Mouse (Mus musculus) brown adipose tissue, adult 24 weeks (tissue): ENCODE measurements around the gene Atp11a. TPM values are rescaled to one million over a fixed set of nuclear protein-coding genes. Genes with fewer than 3 reads are reported as not detected.

Experiments used
- H3K27ac ChIP-seq: fragments of 200-500 bp; replicated peaks from 2 replicates; pipeline ENCODE4 v1.5.1; 2012; ENCODE audit warnings: low read depth, mild to moderate bottlenecking, low read length
- H3K4me1 ChIP-seq: fragments of 200-500 bp; 2 replicates; pipeline ENCODE4 v1.6.1; 2012; ENCODE audit warnings: low read length, mixed read lengths; ENCODE audit not compliant: control insufficient read depth, insufficient read depth, insufficient read length
- H3K4me3 ChIP-seq: fragments of 200-500 bp; 2 replicates; pipeline ENCODE4 v1.5.1; 2012; ENCODE audit warnings: low read depth, mild to moderate bottlenecking, low read length, moderate library complexity; ENCODE audit not compliant: insufficient read depth
- polyA plus RNA-seq: library from polyadenylated mRNA; stranded (reverse); fragments of >200 nt; gene quantifications from 2 replicates; pipeline ENCODE4 v1.2.4, GENCODE M21; 2012; ENCODE audit not compliant: missing spikeins, insufficient read depth, insufficient read length

Atp11a gene
- polyA plus RNA-seq, 1 experiment = 7.4 TPM

GRCm38 (mm10) chr8:12863061-12863460, 106.2 kb downstream of the Atp11a start:
- Histone ChIP-seq H3K4me1 (no peaks in the 10 kb centered on the region), H3K27ac (no peak overlapping the region), H3K4me3 (no peak overlapping the region)

- H3K4me3 ChIP-seq = no peak overlapping the region
- H3K4me1 ChIP-seq = no peaks in the 10 kb centered on the region
- H3K27ac ChIP-seq = no peak overlapping the region
Measured at GRCm38 (mm10) chr8:12863608-12864007, 106.8 kb downstream of the Atp11a start.

GRCm38 (mm10) chr8:12865790-12866189, 109.0 kb downstream of the Atp11a start:
- Histone ChIP-seq H3K4me3 (no peak overlapping the region), H3K27ac (no peak overlapping the region), H3K4me1 (no peaks in the 10 kb centered on the region)

- 0 out of 2 replicates have a peak, but pooled peaks cover 2% of the 10 kb centered on the region for H3K4me1 ChIP-seq
- no peak overlapping the region for H3K27ac ChIP-seq
- H3K4me3 ChIP-seq = no peak overlapping the region
Measured at GRCm38 (mm10) chr8:12869661-12870060, 112.8 kb downstream of the Atp11a start.

- Histone ChIP-seq H3K4me1 (0 out of 2 replicates have a peak, but pooled peaks cover 2% of the 10 kb centered on the region), H3K4me3 (no peak overlapping the region), H3K27ac (no peak overlapping the region)
Measured at GRCm38 (mm10) chr8:12870656-12871055, 113.8 kb downstream of the Atp11a start.

GRCm38 (mm10) chr8:12871461-12871860, 114.6 kb downstream of the Atp11a start:
- no peak overlapping the region for H3K27ac ChIP-seq
- no peak overlapping the region for H3K4me3 ChIP-seq

GRCm38 (mm10) chr8:12872983-12873356, 116.2 kb downstream of the Atp11a start:
- 0 out of 2 replicates have a peak, but pooled peaks cover 2% of the 10 kb centered on the region for H3K4me1 ChIP-seq
- H3K4me3 ChIP-seq = peak overlapping the region; percentile 35; the same call in 1 of the 2 replicates
- H3K27ac ChIP-seq = no peak overlapping the region

More at GRCm38 (mm10) chr8:12871461-12871860, 114.6 kb downstream of the Atp11a start:
- 0 out of 2 replicates have a peak, but pooled peaks cover 2% of the 10 kb centered on the region for H3K4me1 ChIP-seq

- Histone ChIP-seq H3K4me3 (peak within 1 kb of the TSS; percentile 61), H3K27ac (no peak within 1 kb of the TSS), H3K4me1 (0 out of 2 replicates have a peak, but pooled peaks cover 2% of the 10 kb centered on the region)
Measured at GRCm38 (mm10) chr8:12873357-12874046, 116.7 kb downstream of the Atp11a start, which contains the start of gene Mcf2l. Gene Mcf2l (plus strand): TSS chr8:12873806.

GRCm38 (mm10) chr8:12874194-12874791, 117.5 kb downstream of the Atp11a start:
- Histone ChIP-seq H3K4me3 (peak overlapping the region; percentile 61), H3K4me1 (0 out of 2 replicates have a peak, but pooled peaks cover 2% of the 10 kb centered on the region), H3K27ac (no peak overlapping the region)

GRCm38 (mm10) chr8:12874971-12875370, 118.2 kb downstream of the Atp11a start:
- Histone ChIP-seq H3K4me3 (no peak overlapping the region), H3K27ac (no peak overlapping the region), H3K4me1 (0 out of 2 replicates have a peak, but pooled peaks cover 2% of the 10 kb centered on the region)

- Histone ChIP-seq H3K4me3 (no peak overlapping the region), H3K4me1 (0 out of 2 replicates have a peak, but pooled peaks cover 2% of the 10 kb centered on the region), H3K27ac (no peak overlapping the region)
Measured at GRCm38 (mm10) chr8:12877126-12877525, 120.3 kb downstream of the Atp11a start.

GRCm38 (mm10) chr8:12880163-12880562, 123.3 kb downstream of the Atp11a start:
- H3K4me3 ChIP-seq = no peak overlapping the region
- no peaks in the 10 kb centered on the region for H3K4me1 ChIP-seq
- H3K27ac ChIP-seq = no peak overlapping the region

GRCm38 (mm10) chr8:12883051-12884004, 126.5 kb downstream of the Atp11a start:
- no peak overlapping the region for H3K27ac ChIP-seq
- no peak overlapping the region for H3K4me3 ChIP-seq
- no peaks in the 10 kb centered on the region for H3K4me1 ChIP-seq

GRCm38 (mm10) chr8:12887772-12888435, 131.1 kb downstream of the Atp11a start:
- Histone ChIP-seq H3K4me3 (no peak overlapping the region), H3K4me1 (no peaks in the 10 kb centered on the region), H3K27ac (no peak overlapping the region)
